Mouse (Mus musculus) urinary bladder, postnatal 10 days (tissue): ENCODE results near the gene Col9a2.
"Not testable (repeated sequence)": the region's sequence is repeated elsewhere in the genome, so short reads cannot be mapped to it uniquely, and the experiment has no call there.

Experiments used
- DNase-seq: peaks from one replicate; pipeline ENCODE4 v3.0.0; 2022; ENCODE audit warnings: low spot score

Col9a2 gene

DNA sequence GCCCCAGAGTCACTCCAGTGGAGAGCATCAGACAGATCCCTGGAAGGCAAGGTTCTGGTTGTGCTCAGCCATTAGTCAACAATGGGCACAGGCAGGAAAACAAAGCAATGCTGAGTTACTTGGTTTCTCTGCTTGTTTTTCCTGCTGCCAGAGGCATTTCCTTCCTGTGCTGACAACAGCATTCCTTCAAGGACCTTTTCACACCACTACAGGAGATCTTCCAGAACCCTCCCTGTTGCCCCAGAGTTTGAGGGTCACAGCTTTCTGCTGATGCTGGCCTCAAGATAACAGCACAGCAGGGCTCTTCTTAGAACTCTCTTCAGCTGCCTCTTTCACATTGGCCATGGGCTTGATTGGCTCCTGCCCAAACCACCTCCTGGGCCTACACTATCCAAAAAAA, 17.3 kb upstream of the Col9a2 start:
- DNase-seq: no peak

DNA sequence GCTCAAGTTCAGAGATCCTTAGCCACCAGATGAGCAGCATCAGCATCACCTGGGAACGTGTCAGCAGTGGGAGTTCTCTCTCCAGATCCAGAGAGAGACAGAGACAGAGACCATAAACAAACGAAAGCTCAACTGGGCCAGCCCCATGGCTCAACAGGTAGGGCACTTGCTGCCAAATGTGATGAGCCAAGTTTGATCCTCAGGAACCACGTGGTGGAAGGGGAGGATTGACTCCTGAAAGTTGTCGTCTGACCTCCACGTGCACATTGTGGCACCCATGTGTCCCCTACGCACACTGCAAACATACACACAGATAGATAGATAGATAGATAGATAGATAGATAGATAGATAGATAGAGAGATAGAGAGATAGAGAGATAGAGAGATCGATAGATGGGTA, 15.7 kb upstream of the Col9a2 start:
- no peak for DNase-seq

DNA sequence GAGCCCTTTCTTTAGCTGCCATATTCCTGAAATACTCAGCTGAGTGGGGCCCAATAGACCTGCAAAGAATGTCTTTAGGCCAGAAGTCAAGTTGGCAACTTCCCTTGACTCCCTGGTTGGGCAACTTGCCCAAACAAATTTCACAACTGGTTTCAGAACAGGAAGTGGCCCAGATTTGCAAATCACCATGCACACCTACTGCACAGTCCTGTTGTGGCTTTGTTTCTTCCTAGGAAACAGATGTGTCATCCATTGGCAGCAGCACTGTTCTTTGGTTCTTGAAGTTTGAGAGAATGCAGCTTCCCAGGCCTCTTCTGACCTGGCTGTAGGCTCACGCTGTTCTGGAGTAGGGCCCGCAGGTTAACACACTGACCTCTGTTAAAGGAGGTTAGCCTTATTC, 15.2 kb upstream of the Col9a2 start:
- DNase-seq: no peak

DNA sequence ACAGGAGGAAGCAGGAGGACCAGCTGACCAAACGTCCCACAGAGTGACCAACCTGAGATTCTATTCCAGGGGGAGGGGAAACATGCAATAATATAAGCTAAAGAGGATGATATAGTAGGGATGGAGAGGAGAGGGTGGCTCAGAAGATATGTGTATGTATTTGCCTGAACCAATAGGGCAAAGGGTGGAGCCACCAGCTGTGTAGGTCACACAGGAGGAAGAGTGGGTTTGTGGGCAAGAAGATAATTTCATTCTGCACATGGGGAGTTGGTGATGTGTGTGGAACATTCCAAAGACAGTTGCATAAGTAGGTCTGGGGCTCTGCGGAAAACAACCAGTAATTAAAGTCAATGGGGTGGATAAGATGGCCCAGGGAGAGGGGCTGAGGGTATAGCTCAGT, 13.5 kb upstream of the Col9a2 start:
- no peak for DNase-seq

DNA sequence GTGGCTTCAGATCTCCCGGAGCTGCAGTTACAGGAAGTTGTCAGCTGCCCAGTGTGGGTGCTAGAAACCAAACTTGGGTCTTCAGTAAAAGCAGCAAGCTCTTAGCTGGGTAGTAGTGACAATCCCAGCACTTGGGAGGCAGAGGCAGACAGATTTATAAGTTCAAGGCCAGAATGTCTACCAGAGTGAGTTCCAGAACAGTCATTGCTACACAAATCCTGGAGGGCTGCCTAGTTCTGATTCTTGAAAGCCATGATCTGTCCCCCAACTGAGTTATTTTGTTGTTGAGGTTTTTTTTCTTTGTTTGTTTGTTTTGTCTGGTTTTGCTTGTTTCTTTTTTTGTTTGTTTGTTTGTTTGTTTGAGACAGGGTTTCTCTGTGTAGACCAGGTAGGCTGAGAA, 11.0 kb upstream of the Col9a2 start:
- no peak for DNase-seq

DNA sequence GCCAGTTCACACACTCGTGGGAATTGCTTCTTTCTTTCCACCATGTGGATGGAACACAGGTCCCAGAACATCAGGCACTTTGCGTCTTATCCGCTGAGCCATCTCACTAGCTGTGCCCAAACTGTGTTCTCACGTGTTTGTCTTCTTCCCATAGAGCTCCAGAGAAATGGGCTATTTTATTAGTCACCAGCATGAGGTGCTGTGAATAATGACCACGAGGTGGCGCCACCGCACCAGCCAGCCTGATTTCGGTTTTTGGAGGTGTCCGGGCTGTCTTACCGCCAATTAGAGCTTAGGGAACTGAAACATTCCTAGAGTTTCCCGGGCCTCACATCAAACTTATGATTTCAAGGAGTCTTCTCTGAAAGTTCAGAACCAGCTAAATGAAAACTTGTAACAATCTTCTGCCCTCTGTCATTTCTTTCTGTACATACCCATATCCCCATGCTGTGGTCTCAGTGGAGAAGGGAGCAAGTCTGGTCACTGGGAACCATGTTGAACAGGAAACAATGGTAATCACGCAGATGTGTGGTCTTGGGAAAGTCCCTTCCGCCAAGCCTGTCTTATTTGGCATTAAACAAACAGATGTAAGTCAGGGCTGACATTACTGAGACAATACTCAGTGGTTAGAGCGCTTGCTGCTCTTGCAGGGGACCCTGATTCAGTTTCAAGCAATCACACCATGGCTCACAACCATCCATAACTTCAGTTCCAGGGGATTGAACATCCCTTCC, 10.4 kb upstream of the Col9a2 start:
- DNase-seq: no peak

DNA sequence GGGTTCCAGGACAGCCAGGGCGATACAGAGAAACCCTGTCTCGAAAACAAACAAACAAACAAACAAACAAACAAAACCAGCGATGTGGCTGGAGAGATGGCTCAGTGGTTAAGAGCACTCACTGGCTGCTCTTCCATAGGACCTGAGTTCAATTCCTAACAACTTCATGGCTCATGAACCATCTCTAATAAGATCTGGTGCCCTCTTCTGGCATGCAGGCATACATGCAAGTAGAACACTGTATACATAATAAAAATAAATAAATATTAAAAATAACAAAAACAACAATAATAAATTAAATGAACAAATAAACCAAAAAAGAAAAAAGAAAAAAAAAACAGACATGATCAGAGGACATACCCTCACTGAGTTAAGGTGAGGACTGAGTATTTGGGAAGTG, 9.6 kb upstream of the Col9a2 start:
- no peak for DNase-seq

DNA sequence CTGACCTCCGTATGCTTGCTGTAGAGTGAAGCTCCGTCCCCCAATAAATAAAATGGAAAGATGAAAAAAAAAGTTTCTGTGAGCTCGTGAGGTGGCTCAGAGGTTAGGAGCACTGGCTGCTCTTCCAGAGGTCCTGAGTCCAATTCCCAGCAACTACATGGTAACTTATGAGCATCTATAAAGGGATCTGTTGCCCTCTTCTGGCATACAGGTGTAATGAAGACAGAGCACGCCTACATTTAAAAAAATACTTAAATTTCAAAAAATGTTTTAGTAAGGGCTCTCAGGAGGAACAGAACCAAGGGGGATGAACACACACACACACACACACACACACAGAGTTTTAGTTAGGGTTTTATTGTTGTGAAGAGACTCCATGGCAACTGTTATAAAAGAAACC, 7.7 kb upstream of the Col9a2 start:
- DNase-seq: no peak

DNA sequence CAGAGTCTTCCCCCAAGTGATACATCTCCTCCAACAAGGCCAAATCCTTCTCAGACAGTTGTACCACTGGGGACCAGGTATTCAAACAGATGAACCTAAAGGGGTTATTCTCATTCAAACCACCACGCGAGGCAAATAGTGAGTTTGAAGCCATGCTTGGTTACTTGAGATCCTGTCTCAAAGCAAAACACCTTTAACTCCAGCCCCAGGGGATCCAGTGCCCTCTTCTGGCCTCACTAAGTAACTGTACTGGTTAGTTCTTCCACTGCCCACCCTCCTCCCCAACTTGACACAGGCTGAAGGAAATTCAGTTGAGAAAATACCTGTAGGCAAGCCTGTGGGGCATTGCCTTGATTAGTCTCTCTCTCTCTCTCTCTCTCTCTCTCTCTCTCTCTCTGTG, 6.2 kb upstream of the Col9a2 start:
- DNase-seq: no peak

DNA sequence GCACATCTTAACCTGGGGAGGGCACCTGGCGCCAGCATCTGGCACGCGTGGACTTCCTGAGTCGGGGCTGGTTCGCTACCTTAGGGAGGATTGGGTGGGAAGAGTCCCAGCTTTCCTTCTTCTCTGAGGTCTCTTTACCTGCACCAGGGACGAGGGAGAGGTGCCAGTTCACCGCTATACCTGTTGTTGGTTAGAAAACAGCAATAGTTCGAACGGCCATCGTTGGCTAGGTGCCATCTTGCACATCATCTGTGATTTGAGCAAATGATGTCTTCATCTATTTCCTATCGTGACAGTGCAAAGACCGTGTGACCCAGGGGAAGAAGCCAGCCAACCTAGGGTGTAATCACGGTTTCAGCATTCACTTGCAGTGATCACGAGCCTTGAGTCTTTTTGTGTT, 1.1 kb downstream of the Col9a2 start:
- no peak for DNase-seq

DNA sequence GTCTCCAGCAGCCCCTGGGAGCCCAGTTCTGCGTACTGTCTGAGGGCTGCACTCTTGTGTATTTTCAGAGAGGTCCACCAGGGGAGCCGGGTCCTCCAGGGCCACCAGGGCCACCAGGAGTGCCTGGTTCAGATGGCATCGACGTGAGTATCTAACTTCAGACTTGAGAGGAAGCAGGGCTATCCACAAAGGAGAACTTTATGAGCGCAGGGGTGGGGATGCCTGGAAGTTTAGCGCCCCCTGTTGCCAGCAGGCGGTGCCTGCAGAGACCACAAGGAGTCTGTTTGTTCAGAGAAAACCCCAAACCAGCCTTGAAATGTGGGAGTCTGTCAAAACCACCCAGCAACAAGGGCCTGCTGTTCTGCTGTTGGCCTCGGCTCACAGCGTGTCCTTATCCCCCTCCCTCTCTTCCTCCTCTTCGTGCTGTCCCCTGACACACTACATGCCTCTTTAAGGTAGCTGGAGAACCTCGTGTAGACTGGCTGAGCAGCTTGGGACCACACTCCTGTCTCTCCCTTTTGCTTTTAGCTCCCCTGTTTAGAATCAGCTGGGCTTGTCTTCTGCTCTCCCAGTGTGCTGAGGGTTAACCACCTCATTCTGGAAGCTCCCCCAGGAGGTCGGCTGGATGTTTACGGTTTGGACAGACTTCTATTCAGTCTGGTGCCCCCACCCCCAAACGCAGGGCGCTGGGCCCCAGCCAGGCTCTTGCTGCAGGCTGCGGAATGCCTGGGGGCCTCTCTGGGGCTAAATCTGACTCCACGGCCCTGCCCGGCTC, 1.9 kb downstream of the Col9a2 start:
- DNase-seq: no peak

DNA sequence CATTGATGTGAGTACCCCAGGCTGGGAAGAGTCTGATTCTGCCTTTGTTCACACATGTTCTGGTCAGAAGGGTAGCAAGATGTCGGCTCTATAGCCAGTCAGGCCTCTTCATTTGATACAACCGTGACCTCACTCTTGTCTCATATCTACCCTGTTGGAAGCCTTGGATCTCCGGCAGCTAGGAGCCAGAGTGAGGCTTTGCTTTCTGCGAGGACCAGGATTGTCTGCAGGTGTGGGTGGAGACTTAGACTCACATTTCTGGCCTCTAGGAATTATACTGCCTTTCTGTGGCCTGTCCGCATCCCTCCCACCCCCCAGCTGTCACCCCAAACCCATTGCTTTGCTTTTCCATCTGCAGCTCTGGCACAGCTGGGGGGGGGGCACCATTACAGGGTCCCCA, 3.3 kb downstream of the Col9a2 start:
- DNase-seq: no peak

DNA sequence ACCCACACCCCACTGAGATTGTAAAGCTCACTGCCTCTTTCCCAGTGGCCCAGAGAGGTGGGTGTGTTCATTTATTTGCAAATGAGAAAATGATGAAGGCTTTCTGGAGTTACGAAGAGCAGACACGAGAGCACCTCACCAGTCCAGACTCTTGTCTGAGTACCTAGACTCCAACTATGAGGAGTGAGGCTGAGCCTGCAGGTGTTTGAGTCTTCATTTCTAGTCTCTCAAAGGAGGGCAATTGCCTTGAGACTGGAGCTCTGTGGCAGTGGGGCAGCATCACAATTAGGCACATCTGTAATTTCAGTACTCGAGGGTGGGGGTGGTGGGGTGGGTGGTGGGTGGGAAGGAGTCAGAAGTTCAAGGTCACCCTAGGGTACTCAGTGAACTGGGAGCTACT, 3.8 kb downstream of the Col9a2 start:
- DNase-seq: no peak

DNA sequence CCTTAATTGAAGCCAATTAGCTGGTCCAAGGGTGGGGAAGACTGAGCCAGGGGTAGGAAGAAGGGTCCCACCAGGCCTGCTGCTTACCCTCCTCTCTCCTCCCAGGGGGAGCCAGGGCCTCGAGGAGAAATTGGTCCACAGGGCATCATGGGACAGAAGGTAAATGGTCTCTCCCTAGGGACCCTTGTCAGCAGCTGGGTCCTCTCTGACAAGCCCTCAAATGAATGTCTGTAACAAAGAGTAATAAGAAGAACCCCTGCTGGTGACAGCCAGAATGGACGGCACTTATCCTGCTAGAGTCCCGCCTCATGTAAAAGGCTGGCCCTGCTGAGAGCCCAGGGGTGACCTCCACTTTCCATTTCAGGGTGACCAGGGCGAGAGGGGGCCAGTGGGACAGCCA, 12.7 kb downstream of the Col9a2 start:
- no peak for DNase-seq

DNA sequence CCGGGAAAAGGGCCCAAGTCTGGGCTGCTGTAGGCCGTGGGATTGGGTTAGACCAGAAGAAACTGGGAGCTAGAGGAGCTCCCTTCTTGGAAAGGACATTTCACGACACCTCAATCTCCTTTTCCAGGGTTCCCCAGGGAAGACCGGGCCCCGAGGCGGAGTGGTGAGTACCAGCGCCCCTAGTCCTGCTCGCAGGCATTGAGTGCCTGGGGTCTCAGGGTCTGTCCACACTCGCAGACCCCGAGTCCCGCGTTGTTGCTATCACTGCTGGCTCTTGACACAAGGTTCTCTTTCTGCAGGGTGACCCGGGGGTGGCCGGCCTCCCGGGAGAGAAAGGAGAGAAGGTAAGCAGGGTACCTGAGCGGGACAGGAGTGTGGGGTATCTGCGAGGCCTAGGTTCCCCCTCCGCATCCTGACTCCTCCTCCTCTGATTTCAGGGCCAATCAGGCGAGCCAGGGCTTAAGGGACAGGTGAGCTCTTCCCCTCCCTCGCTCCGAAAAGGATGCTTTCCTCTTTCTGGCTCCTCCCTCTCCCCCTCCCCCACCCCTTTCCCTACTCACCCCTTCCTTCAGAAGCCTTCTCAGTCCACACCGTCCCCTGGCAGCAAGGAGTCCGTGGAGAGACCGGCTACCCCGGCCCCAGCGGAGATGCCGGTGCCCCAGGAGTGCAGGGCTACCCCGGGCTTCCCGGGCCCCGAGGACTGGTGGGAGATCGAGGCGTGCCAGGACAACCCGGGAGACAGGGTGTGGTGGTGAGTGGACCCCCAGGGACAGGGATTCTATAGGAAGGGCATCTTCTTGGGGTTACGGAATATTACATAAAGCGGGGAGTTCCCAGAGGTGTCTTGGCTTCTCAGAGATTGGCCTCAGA, 13.5 kb downstream of the Col9a2 start:
- DNase-seq: no peak

DNA sequence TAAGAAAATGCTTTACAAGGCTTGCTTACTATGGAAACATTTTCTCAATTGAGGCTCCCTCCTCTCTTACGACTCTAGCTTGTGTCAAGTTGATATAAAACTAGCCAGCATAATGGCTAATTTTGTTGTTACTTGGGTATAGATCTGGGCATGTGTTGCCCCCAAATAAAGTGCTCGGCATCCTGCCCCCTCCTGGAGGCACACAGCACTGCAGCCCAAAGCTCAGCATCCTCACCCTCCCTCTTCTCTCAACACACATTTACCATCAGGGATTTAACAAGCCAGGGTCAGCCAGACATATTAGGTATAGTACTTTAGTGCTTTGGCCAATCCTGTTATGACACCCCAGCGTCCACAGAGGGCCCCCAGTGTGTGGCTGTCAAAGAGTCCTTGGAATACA, 17.2 kb downstream of the Col9a2 start:
- no peak for DNase-seq

DNA sequence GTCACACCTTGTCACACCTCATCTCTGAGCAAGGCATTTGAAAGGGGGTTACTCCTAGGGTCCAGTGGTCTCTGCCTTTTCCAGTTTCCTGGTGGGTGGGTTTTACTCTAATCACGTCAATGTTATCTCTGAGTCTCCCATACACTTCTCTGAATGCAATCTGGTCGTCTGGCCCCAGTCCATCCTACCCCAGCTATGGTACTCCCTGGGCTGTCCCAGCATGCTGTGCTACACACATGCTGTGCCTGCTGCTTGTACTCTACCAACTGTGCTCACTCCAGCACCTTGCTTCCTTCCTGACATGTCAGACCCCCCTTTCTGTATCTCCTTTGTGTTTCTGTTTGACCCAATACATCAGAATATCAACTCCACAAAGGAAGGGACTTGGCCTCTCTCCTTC, 17.8 kb downstream of the Col9a2 start:
- DNase-seq: no peak

DNA sequence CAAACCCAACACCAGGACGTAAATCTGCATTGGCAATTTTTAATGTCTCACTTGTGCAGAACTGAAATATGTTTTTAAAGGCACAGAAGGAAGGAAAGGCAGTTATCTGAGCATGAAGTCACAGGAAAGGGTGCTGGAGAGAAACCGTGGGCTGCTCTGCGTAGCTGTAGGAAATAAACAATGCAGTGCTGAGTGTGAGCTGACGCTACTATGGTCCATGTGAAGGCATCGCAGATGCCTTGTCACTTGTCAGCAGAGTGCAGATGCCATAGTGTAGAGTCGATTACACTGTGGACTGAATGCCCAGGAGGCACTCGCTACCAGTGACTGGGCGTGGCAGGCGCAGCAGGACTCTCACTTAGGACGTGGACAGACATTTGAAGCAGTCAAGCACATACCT, 20.0 kb downstream of the Col9a2 start:
- DNase-seq: not testable (repeated sequence)

DNA sequence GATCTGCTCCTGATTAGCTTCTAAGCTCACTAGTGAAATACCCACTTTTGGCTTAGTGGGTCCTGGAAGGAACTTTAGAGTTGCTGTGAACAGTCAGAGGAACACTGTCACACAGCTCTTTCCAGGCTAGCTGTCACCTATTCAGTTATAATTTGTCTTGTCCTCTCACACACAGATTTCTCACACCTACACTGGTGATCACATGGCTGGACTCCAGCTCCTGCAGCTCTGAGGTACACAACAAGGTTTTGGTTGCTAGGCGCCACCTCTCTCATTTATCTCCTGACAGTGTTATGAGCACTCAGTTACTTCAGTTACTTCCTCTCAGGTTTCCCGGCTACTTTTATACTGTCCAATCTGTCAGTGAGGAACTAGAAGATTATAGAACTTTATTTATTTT, 26.2 kb downstream of the Col9a2 start:
- no peak for DNase-seq

DNA sequence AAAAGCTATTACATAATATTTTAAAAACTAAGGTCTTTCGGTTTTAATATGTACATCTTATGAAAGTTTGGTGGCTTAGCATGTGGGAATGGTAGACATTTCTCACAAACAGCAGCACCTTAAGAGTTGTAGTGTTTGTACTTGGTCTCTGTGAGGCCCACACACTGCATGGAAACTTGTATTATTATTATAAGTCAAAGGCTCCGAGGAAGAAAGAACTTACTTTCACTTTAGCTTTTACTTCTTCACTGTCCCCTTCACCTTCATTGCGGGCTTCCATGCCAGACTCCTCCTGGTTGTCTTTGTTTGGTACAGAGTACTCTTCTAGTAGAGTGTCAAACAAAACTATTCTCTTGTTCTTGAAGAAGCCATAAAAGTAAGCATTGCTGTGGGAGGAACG, 35.1 kb downstream of the Col9a2 start:
- DNase-seq: no peak

DNA sequence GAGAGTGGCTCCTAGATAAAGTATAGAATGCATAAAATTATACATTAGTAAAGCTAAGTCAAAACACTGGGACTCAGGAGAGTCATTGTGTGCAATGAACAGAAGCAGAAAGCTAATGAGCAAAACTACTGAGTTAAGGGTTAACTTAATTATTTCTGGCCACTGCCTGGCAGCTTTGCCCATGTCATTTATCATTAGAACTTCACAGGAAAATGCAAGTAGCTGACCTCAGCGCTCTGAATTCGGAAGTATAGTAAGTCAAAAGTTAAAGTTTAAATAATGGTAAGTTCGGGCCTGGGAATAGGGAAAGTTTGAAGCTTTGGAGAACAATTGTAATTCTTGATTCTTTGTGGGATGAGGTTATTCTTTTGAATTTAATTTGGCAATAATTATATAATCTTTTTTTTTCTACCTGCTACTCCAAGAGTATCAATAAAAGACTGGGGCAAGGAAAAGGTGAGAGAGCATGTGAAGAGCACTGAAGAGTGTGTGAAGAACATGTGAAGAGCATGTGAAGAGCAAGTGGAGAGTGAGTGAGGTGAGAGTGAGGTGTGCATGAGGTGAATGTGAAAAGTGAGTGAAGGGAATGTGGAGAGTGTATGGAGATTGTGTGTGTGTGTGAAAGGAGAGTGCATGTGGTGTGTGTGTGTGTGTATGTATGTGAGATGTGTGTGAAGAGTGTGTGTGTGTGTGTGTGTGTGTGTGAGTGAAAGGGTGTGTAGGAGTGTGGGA, 38.9 kb downstream of the Col9a2 start:
- no peak for DNase-seq

DNA sequence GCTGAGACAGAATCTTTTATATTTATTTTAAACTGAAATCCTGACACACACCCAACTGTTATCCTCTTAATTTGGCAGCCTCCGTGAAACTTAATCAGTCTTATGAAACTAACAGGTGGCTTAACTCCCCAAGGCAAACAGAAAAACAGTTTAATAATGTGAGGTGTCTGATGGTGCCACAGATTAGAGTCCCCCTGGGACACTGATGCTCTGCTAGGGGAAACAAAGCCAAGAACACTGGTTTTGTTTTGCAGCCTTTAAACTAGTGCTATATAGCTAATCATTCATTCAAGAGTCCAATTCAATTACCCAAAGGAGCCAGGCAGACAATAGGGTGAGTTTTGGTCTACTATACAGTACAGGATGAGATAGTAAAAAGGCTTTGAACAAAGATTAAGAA, 41.2 kb downstream of the Col9a2 start:
- DNase-seq: no peak
